In the genomic region with DNA sequence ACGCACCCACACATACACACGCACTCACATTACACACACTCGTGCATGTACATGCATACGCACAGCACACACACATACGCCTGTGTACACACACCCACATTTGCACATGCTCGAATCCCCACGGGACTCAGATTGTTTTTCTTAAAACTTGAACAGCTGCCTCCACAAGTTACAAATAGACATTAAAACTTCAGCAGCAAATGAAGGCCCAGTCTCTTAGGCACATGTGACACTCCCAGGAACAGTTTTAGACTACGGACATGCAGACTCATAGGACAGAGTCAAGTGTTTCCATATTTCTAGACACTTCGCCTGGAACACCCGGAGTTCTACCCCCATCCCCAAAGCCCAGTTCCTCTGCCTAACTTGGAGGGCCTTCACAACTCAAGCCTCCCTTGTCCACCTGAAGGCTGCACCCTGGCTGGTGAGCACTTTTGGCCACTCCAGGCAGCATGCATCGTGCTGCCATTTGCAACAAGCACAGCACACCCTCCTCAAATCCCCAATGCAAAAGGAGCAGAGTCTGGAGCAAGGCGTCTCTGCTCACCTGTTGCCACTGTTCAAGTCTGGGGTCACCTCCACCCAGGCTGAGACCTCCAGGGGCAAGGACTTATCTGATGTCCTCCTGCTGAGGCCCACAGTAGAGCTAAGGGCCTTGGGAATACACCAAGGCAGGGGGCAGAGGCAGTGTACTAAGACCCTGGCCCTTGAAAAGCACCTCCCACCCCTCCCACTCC, we compare ENCODE assay signal across 10 mouse cellular contexts. TPM values are rescaled to one million over a fixed set of nuclear protein-coding genes. Genes with fewer than 3 reads are reported as not detected.
DNase-seq lines count a peak whose midpoint lies in the region; ATAC-seq and TF ChIP-seq lines count a peak whose summit lies in the region.
"Had no signal": no experiment of that assay in that cellular context is flagged by ENCODE, and none has a peak within 500 bp of the region (broad histone marks: within the 10 kb centered on the region; RNA-seq: fewer than 3 reads in every experiment).

No protein-coding gene starts in this region.

- no peaks in the 10 kb centered on the region for H3K27me3 ChIP-seq in heart, embryonic 14.5 days (ENCODE audit: control insufficient read depth, insufficient read depth, low read length)
- H3K27me3 ChIP-seq in hindbrain, embryonic 13.5 days = peaks cover 73% of the 10 kb centered on the region
- peaks cover 12% of the 10 kb centered on the region; the same call in 1 of the 2 replicates for H3K27me3 ChIP-seq in liver, postnatal 0 days (ENCODE audit: insufficient read depth, low read length)

- in situ Hi-C loops in ES-E14 (cut with MboI; ENCODE audit: low sequenced_read_pairs in 2 of 2, unreplicated experiment in 2 of 2) = no loop called here

- 26% methylated on average over 12 of the region's 12 CpGs for WGBS in heart, embryonic 14.5 days
- 82% methylated on average over 12 of the region's 12 CpGs for WGBS in hindbrain, embryonic 13.5 days
- WGBS in liver, postnatal 0 days (ENCODE audit: insufficient replicate concordance) = 75% methylated on average over 12 of the region's 12 CpGs

- H3K4me1 ChIP-seq in heart, embryonic 14.5 days (ENCODE audit: control insufficient read depth in 2 of 2, insufficient read depth in 2 of 2, low read length in 2 of 2) = peaks cover 72 to 75% of the 10 kb centered on the region in 2 experiments
- H3K4me1 ChIP-seq in ES-E14 (ENCODE audit: control insufficient read depth in 2 of 2, insufficient read depth in 2 of 2, low read length in 2 of 2, poor library complexity in 1 of 2) = peaks cover 8 to 33% of the 10 kb centered on the region in 2 experiments
- H3K4me1 ChIP-seq in hindbrain, embryonic 13.5 days (replicated peaks) = peaks cover 35% of the 10 kb centered on the region
- H3K4me1 ChIP-seq in liver, postnatal 0 days (ENCODE audit: insufficient read depth) = peaks cover 11% of the 10 kb centered on the region

- DNase-seq in heart, postnatal 4 days = no peak
- DNase-seq in ES-E14 (ENCODE audit: low read depth, low spot score) = no peak
- no peak for DNase-seq in liver, postnatal 0 days
- no peak for DNase-seq in thymus, postnatal 14 days
- no peak for DNase-seq in frontal cortex, adult 2 months (ENCODE audit: extremely low spot score in 1 of 2, low spot score in 1 of 2)
- DNase-seq: adrenal gland, adult 8-10 months had no signal

- peaks cover 4% of the 10 kb centered on the region for H3K36me3 ChIP-seq in heart, embryonic 14.5 days (ENCODE audit: control insufficient read depth, insufficient read depth, low read length)
- no peaks in the 10 kb centered on the region for H3K36me3 ChIP-seq in ES-E14 (ENCODE audit: control insufficient read depth, insufficient read depth, low read length, poor library complexity, severe bottlenecking)
- no peaks in the 10 kb centered on the region for H3K36me3 ChIP-seq in hindbrain, embryonic 13.5 days
- H3K36me3 ChIP-seq in liver, postnatal 0 days (replicated peaks; ENCODE audit: insufficient read depth, low read length) = no peaks in the 10 kb centered on the region

- H3K9ac ChIP-seq in heart, embryonic 14.5 days (ENCODE audit: low read length) = peak overlapping the region; percentile 94
- H3K9ac ChIP-seq in ES-E14 (ENCODE audit: insufficient read depth, low read depth, low read length, poor library complexity, severe bottlenecking) = 0 out of 2 replicates have a peak overlapping the region, but pooled peaks have one; percentile 18
- H3K9ac ChIP-seq in hindbrain, embryonic 13.5 days = no peak overlapping the region
- no peak overlapping the region for H3K9ac ChIP-seq in liver, postnatal 0 days (replicated peaks)

- H3K4me3 ChIP-seq in heart, embryonic 14.5 days (ENCODE audit: control insufficient read depth in 1 of 2, insufficient read depth in 1 of 2, low read depth in 1 of 2, low read length in 2 of 2) = peak overlapping the region; percentile 93
- peak overlapping the region; percentile 62 to 98 for H3K4me3 ChIP-seq in ES-E14 (ENCODE audit: insufficient read depth in 1 of 2, low read depth in 1 of 2, low read length in 2 of 2, poor library complexity in 1 of 2, severe bottlenecking in 1 of 2)
- 0 out of 2 replicates have a peak overlapping the region, but pooled peaks have one; percentile 12 for H3K4me3 ChIP-seq in hindbrain, embryonic 13.5 days
- no peak overlapping the region for H3K4me3 ChIP-seq in liver, postnatal 0 days (ENCODE audit: low read depth, low read length)

- peak overlapping the region; percentile 77 to 96 for H3K27ac ChIP-seq in heart, embryonic 14.5 days (replicated peaks in 1 of 2; ENCODE audit: control insufficient read depth in 1 of 2, insufficient read depth in 1 of 2, low read depth in 2 of 2, low read length in 2 of 2)
- no peak overlapping the region for H3K27ac ChIP-seq in ES-E14 (ENCODE audit: insufficient read depth, low read depth, low read length, poor library complexity, severe bottlenecking)
- H3K27ac ChIP-seq in hindbrain, embryonic 13.5 days = no peak overlapping the region
- H3K27ac ChIP-seq in liver, postnatal 0 days (ENCODE audit: low read depth) = no peak overlapping the region

- no peaks in the 10 kb centered on the region for H3K9me3 ChIP-seq in heart, embryonic 14.5 days (ENCODE audit: control insufficient read depth, low read length)
- no peaks in the 10 kb centered on the region for H3K9me3 ChIP-seq in ES-E14 (ENCODE audit: control insufficient read depth, insufficient read depth, low read depth, low read length)
- H3K9me3 ChIP-seq in hindbrain, embryonic 13.5 days = no peaks in the 10 kb centered on the region
- H3K9me3 ChIP-seq in liver, postnatal 0 days (ENCODE audit: low read length) = no peaks in the 10 kb centered on the region

- TF ChIP-seq CTCF in liver, postnatal 0 days (IDR thresholded peaks at IDR 0.05; ENCODE audit: low read depth) = no peak

- no peak for TF ChIP-seq EP300 in liver, postnatal 0 days (IDR thresholded peaks at IDR 0.05; ENCODE audit: low read depth)

- peak overlapping the region; percentile 73 for H3K4me2 ChIP-seq in heart, embryonic 14.5 days (ENCODE audit: low read length)
- H3K4me2 ChIP-seq in hindbrain, embryonic 13.5 days = no peak overlapping the region
- peak overlapping the region; percentile 94 for H3K4me2 ChIP-seq in liver, postnatal 0 days (ENCODE audit: low read depth, low read length)

- no peak for ATAC-seq in heart, embryonic 14.5 days (ENCODE audit: insufficient number of reproducible peaks, insufficient read depth, low FRiP score, low read depth)
- no peak for ATAC-seq in hindbrain, embryonic 13.5 days (ENCODE audit: low FRiP score)
- ATAC-seq in liver, postnatal 0 days = no peak
- no peak for ATAC-seq in megakaryocyte, adult 5-6 weeks (ENCODE audit: poor library complexity, severe bottlenecking)

TF ChIP-seq in ES-E14, 5 proteins besides CTCF, POLR2A, EP300 and RAD21:
- TF ChIP-seq HCFC1 (IDR thresholded peaks at IDR 0.05; ENCODE audit: borderline replicate concordance, insufficient read depth, low read length) = no peak
- no peak for TF ChIP-seq ZC3H11A (IDR thresholded peaks at IDR 0.05; ENCODE audit: borderline replicate concordance, low read depth, low read length)
- TF ChIP-seq CHD2 (IDR thresholded peaks at IDR 0.05; ENCODE audit: low read depth, low read length) = no peak
- TF ChIP-seq ZNF384 (IDR thresholded peaks at IDR 0.05; ENCODE audit: low read depth, low read length) = no peak

RNA-seq across cellular contexts. Expression of a gene that starts 1.7 kb away (rescaled TPM):
- 116 and 122 TPM in 2 replicates for polyA plus RNA-seq in heart, embryonic 14.5 days (2014; fragmentation: Nextera tagmentation; extraction: Ambion mirVana)
- total RNA-seq in heart, postnatal 4 days (2021) = 10 to 100 TPM; 62.2 to 63.4 TPM
- 23.6 and 26.7 TPM in 2 replicates for total RNA-seq in ES-E14 (2012; rRNA removed)
- polyA plus RNA-seq in hindbrain, embryonic 13.5 days (2015; fragmentation: Nextera tagmentation; extraction: Ambion mirVana) = 6.2 and 6.4 TPM in 2 replicates
- polyA plus RNA-seq in liver, postnatal 0 days (2015; fragmentation: Nextera tagmentation; extraction: Ambion mirVana) = 3.5 and 4.0 TPM in 2 replicates
- polyA plus RNA-seq in frontal cortex, adult 2 months (2012; rRNA removed) = 2.8 and 3.2 TPM in 2 replicates
- not detected in 2 replicates for total RNA-seq in megakaryocyte, adult 5-6 weeks (2015)
- not detected in 2 replicates for total RNA-seq in megakaryocyte, adult 5-6 weeks (2017)

RNA-seq across cellular contexts. Expression of a gene that starts 25.5 kb away (rescaled TPM):
- polyA plus RNA-seq in heart, embryonic 14.5 days (2014; fragmentation: Nextera tagmentation; extraction: Ambion mirVana) = not detected in 2 replicates
- not detected for total RNA-seq in heart, postnatal 4 days (2021)
- 0.98 and 1.4 TPM in 2 replicates for total RNA-seq in ES-E14 (2012; rRNA removed)
- not detected in 2 replicates for polyA plus RNA-seq in hindbrain, embryonic 13.5 days (2015; fragmentation: Nextera tagmentation; extraction: Ambion mirVana)
- polyA plus RNA-seq in liver, postnatal 0 days (2015; fragmentation: Nextera tagmentation; extraction: Ambion mirVana) = 0.79 and 1.2 TPM in 2 replicates
- polyA plus RNA-seq in frontal cortex, adult 2 months (2012; rRNA removed) = 0.15 and 0.22 TPM in 2 replicates
- not detected in 2 replicates for total RNA-seq in megakaryocyte, adult 5-6 weeks (2015)
- total RNA-seq in megakaryocyte, adult 5-6 weeks (2017) = not detected in 2 replicates
- total RNA-seq: hematopoietic stem cell, adult 5-6 weeks had no signal

RNA-seq across cellular contexts. Expression of a gene that starts 31.3 kb away (rescaled TPM):
- 61.9 and 64.7 TPM in 2 replicates for polyA plus RNA-seq in heart, embryonic 14.5 days (2014; fragmentation: Nextera tagmentation; extraction: Ambion mirVana)
- 10 to 100 TPM; 55.6 to 55.9 TPM for total RNA-seq in heart, postnatal 4 days (2021)
- 278 and 286 TPM in 2 replicates for total RNA-seq in ES-E14 (2012; rRNA removed)
- polyA plus RNA-seq in hindbrain, embryonic 13.5 days (2015; fragmentation: Nextera tagmentation; extraction: Ambion mirVana) = 74.5 and 79.9 TPM in 2 replicates
- 40.2 and 44.5 TPM in 2 replicates for polyA plus RNA-seq in liver, postnatal 0 days (2015; fragmentation: Nextera tagmentation; extraction: Ambion mirVana)
- 55.3 and 61.4 TPM in 2 replicates for polyA plus RNA-seq in frontal cortex, adult 2 months (2012; rRNA removed)
- total RNA-seq in megakaryocyte, adult 5-6 weeks (2015) = 62.4 and 71.7 TPM in 2 replicates
- 35.4 and 36.0 TPM in 2 replicates for total RNA-seq in megakaryocyte, adult 5-6 weeks (2017)

RNA-seq across cellular contexts. Expression of a gene that starts 47.6 kb away (rescaled TPM):
- polyA plus RNA-seq in heart, embryonic 14.5 days (2014; fragmentation: Nextera tagmentation; extraction: Ambion mirVana) = 0.19 and 0.28 TPM in 2 replicates
- total RNA-seq in heart, postnatal 4 days (2021) = under 1 TPM; 0.26 to 0.50 TPM
- total RNA-seq in ES-E14 (2012; rRNA removed) = 4.0 and 5.7 TPM in 2 replicates
- polyA plus RNA-seq in hindbrain, embryonic 13.5 days (2015; fragmentation: Nextera tagmentation; extraction: Ambion mirVana) = 7.5 and 9.3 TPM in 2 replicates
- 0.07 TPM in 1 of 2 replicates, not detected in the other for polyA plus RNA-seq in liver, postnatal 0 days (2015; fragmentation: Nextera tagmentation; extraction: Ambion mirVana)
- polyA plus RNA-seq in frontal cortex, adult 2 months (2012; rRNA removed) = 1.9 and 2.1 TPM in 2 replicates
- total RNA-seq in megakaryocyte, adult 5-6 weeks (2015) = not detected in 2 replicates
- not detected in 2 replicates for total RNA-seq in megakaryocyte, adult 5-6 weeks (2017)
- total RNA-seq: hematopoietic stem cell, adult 5-6 weeks had no signal

Comparison
In these comparisons a context has a peak if more than half of its experiments do, and no peak if none do; other contexts are left out.
1. H3K27ac ChIP-seq: peak in heart, embryonic 14.5 days (2 of 2); none in ES-E14 (single experiment), hindbrain, embryonic 13.5 days (single experiment) and liver, postnatal 0 days (single experiment).
2. H3K9ac ChIP-seq: peak in heart, embryonic 14.5 days (single experiment) and ES-E14 (single experiment); none in hindbrain, embryonic 13.5 days (single experiment) and liver, postnatal 0 days (single experiment).
3. RNA of a gene that starts 1.7 kb away (polyA plus RNA-seq): 116 to 122 TPM in heart, embryonic 14.5 days; 6.2 to 6.4 TPM in hindbrain, embryonic 13.5 days, 3.5 to 4.0 TPM in liver, postnatal 0 days and 2.8 to 3.2 TPM in frontal cortex, adult 2 months; every median in the first group is over 10 times any median in the second.